Comparison of ENCODE assay signal across 12 mouse cellular contexts in the genomic region with DNA sequence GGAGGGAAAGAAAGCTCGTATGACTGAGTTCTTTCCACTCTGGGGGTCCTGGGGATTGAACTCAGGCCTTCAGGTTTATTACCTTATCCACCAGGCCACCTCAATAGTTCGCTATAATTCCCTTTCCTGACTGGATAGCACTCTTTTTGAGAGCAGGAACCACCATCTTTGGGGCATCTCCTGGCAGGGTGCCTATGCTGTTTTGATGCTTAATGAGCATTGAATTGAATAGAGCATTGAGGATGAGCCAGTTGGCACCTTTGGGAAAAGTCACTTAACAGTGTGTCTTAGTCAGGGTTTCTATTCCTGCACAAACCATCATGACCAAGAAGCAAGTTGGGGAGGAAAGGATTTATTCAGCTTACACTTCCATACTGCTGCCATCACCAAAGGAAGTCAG.
"Had no signal": no experiment of that assay in that cellular context is flagged by ENCODE, and none has a peak within 500 bp of the region (broad histone marks: within the 10 kb centered on the region; RNA-seq: fewer than 3 reads in every experiment).

No protein-coding gene starts in this region.

- DNase-seq: lung, adult 18-20 months; lung, embryonic 14.5 days; lung, postnatal 10 days; lung, postnatal 4 days; retina, postnatal 1 day; right cerebral cortex, adult 18-20 months; right cerebral cortex, postnatal 25 days; right cerebral cortex, postnatal 4 days; spleen, adult 18-20 months; thymus, adult 18-20 months; thymus, postnatal 14 days; thymus, postnatal 36 days had no signal
